Mouse (Mus musculus): ENCODE measurements around the gene Sp9. TPM values are rescaled to one million over a fixed set of nuclear protein-coding genes. Genes with fewer than 3 reads are reported as not detected.

Gene Sp9
- polyA plus RNA-seq, 1 experiment from 2014 or later, result not detected

GRCm38 (mm10) chr2:73280356-73281047 is 8.8 kb downstream of the Sp9 start:
- Histone ChIP-seq H3K9me3 (ENCODE audit: low read length) (no peaks in the 10 kb centered on the region), H3K27me3 (ENCODE audit: insufficient read depth, low read length) (peaks cover 56% of the 10 kb centered on the region), H3K4me1 (ENCODE audit: insufficient read depth, low read length) (peaks cover 20% of the 10 kb centered on the region), H3K4me3 (ENCODE audit: low read length) (peak overlapping the region; percentile 17; the same call in 1 of the 2 replicates), H3K9ac (replicated peaks; ENCODE audit: low read length) (no peak overlapping the region), H3K4me2 (replicated peaks; ENCODE audit: low read depth, low read length) (peak overlapping the region; percentile 10), H3K27ac (ENCODE audit: low read length) (no peak overlapping the region), H3K36me3 (ENCODE audit: insufficient read depth, low read length) (0 out of 2 replicates have a peak, but pooled peaks cover 3% of the 10 kb centered on the region)
- no peak for ATAC-seq (ENCODE audit: low FRiP score, low TSS enrichment)
- WGBS, result 1% methylated on average over 33 of the region's 33 CpGs

- H3K4me1 ChIP-seq (ENCODE audit: insufficient read depth, low read length), result peaks cover 20% of the 10 kb centered on the region
- no peaks in the 10 kb centered on the region for H3K9me3 ChIP-seq (ENCODE audit: low read length)
- H3K27me3 ChIP-seq (ENCODE audit: insufficient read depth, low read length), result peaks cover 51% of the 10 kb centered on the region
- WGBS, result 14% methylated on average over 22 of the region's 22 CpGs
- H3K36me3 ChIP-seq (ENCODE audit: insufficient read depth, low read length), result 0 out of 2 replicates have a peak, but pooled peaks cover 3% of the 10 kb centered on the region
- no peak overlapping the region for H3K9ac ChIP-seq (replicated peaks; ENCODE audit: low read length)
- H3K27ac ChIP-seq (ENCODE audit: low read length), result no peak overlapping the region
- no peak for ATAC-seq (ENCODE audit: low FRiP score, low TSS enrichment)
- peak overlapping the region; percentile 17; the same call in 1 of the 2 replicates for H3K4me3 ChIP-seq (ENCODE audit: low read length)
- peak overlapping the region; percentile 10; the same call in 1 of the 2 replicates for H3K4me2 ChIP-seq (replicated peaks; ENCODE audit: low read depth, low read length)
Measured at GRCm38 (mm10) chr2:73281048-73281661, 9.4 kb downstream of the Sp9 start.

GRCm38 (mm10) chr2:73281707-73282106 is 10.0 kb downstream of the Sp9 start:
- Histone ChIP-seq H3K27ac (ENCODE audit: low read length) (no peak overlapping the region), H3K27me3 (ENCODE audit: insufficient read depth, low read length) (peaks cover 46% of the 10 kb centered on the region), H3K9me3 (ENCODE audit: low read length) (no peaks in the 10 kb centered on the region), H3K36me3 (ENCODE audit: insufficient read depth, low read length) (0 out of 2 replicates have a peak, but pooled peaks cover 3% of the 10 kb centered on the region), H3K9ac (replicated peaks; ENCODE audit: low read length) (no peak overlapping the region), H3K4me3 (ENCODE audit: low read length) (no peak overlapping the region), H3K4me2 (replicated peaks; ENCODE audit: low read depth, low read length) (no peak overlapping the region), H3K4me1 (ENCODE audit: insufficient read depth, low read length) (peaks cover 20% of the 10 kb centered on the region)
- no peak for ATAC-seq (ENCODE audit: low FRiP score, low TSS enrichment)
- WGBS, result 14% methylated on average over 7 of the region's 7 CpGs

- no peak overlapping the region for H3K9ac ChIP-seq (replicated peaks; ENCODE audit: low read length)
- H3K36me3 ChIP-seq (ENCODE audit: insufficient read depth, low read length), result peaks cover 11% of the 10 kb centered on the region; the same call in 1 of the 2 replicates
- peaks cover 5% of the 10 kb centered on the region; the same call in 1 of the 2 replicates for H3K4me1 ChIP-seq (ENCODE audit: insufficient read depth, low read length)
- H3K27ac ChIP-seq (ENCODE audit: low read length), result no peak overlapping the region
- ATAC-seq (ENCODE audit: low FRiP score, low TSS enrichment), result no peak
- no peaks in the 10 kb centered on the region for H3K9me3 ChIP-seq (ENCODE audit: low read length)
- WGBS, result 3% methylated on average over 2 of the region's 2 CpGs
- no peak overlapping the region for H3K4me2 ChIP-seq (replicated peaks; ENCODE audit: low read depth, low read length)
- no peak overlapping the region for H3K4me3 ChIP-seq (ENCODE audit: low read length)
- H3K27me3 ChIP-seq (ENCODE audit: insufficient read depth, low read length), result peaks cover 18% of the 10 kb centered on the region
Measured at GRCm38 (mm10) chr2:73285630-73286029, 13.9 kb downstream of the Sp9 start.

- Histone ChIP-seq H3K27ac (ENCODE audit: low read length) (no peak overlapping the region), H3K9me3 (ENCODE audit: low read length) (no peaks in the 10 kb centered on the region), H3K27me3 (ENCODE audit: insufficient read depth, low read length) (no peaks in the 10 kb centered on the region), H3K4me3 (ENCODE audit: low read length) (no peak overlapping the region), H3K4me1 (ENCODE audit: insufficient read depth, low read length) (no peaks in the 10 kb centered on the region), H3K36me3 (ENCODE audit: insufficient read depth, low read length) (peaks cover 20% of the 10 kb centered on the region; the same call in 1 of the 2 replicates), H3K9ac (replicated peaks; ENCODE audit: low read length) (no peak overlapping the region), H3K4me2 (replicated peaks; ENCODE audit: low read depth, low read length) (no peak overlapping the region)
- 87% methylated on average over 4 of the region's 4 CpGs for WGBS
- no peak for ATAC-seq (ENCODE audit: low FRiP score, low TSS enrichment)
Measured at GRCm38 (mm10) chr2:73291130-73291529, 19.4 kb downstream of the Sp9 start.

- Histone ChIP-seq H3K36me3 (ENCODE audit: insufficient read depth, low read length) (peaks cover 20% of the 10 kb centered on the region; the same call in 1 of the 2 replicates), H3K27me3 (ENCODE audit: insufficient read depth, low read length) (no peaks in the 10 kb centered on the region), H3K9me3 (ENCODE audit: low read length) (no peaks in the 10 kb centered on the region), H3K4me3 (ENCODE audit: low read length) (no peak overlapping the region), H3K9ac (replicated peaks; ENCODE audit: low read length) (no peak overlapping the region), H3K4me2 (replicated peaks; ENCODE audit: low read depth, low read length) (no peak overlapping the region), H3K4me1 (ENCODE audit: insufficient read depth, low read length) (no peaks in the 10 kb centered on the region), H3K27ac (ENCODE audit: low read length) (no peak overlapping the region)
- WGBS, result 80% methylated on average over 7 of the region's 7 CpGs
- no peak for ATAC-seq (ENCODE audit: low FRiP score, low TSS enrichment)
Measured at GRCm38 (mm10) chr2:73295023-73295422, 23.3 kb downstream of the Sp9 start.

- Histone ChIP-seq H3K27me3 (ENCODE audit: insufficient read depth, low read length) (no peaks in the 10 kb centered on the region), H3K27ac (ENCODE audit: low read length) (no peak overlapping the region), H3K9me3 (ENCODE audit: low read length) (no peaks in the 10 kb centered on the region), H3K4me2 (replicated peaks; ENCODE audit: low read depth, low read length) (no peak overlapping the region), H3K4me3 (ENCODE audit: low read length) (no peak overlapping the region), H3K9ac (replicated peaks; ENCODE audit: low read length) (no peak overlapping the region), H3K4me1 (ENCODE audit: insufficient read depth, low read length) (no peaks in the 10 kb centered on the region), H3K36me3 (ENCODE audit: insufficient read depth, low read length) (peaks cover 22% of the 10 kb centered on the region)
- no peak for ATAC-seq (ENCODE audit: low FRiP score, low TSS enrichment)
- 92% methylated on average over 7 of the region's 7 CpGs for WGBS
Measured at GRCm38 (mm10) chr2:73298154-73298553, 26.4 kb downstream of the Sp9 start.

- WGBS, result 89% methylated on average over 3 of the region's 3 CpGs
- no peak for ATAC-seq (ENCODE audit: low FRiP score, low TSS enrichment)
- H3K9ac ChIP-seq (replicated peaks; ENCODE audit: low read length), result no peak overlapping the region
- no peak overlapping the region for H3K27ac ChIP-seq (ENCODE audit: low read length)
- no peaks in the 10 kb centered on the region for H3K9me3 ChIP-seq (ENCODE audit: low read length)
- no peak overlapping the region for H3K4me3 ChIP-seq (ENCODE audit: low read length)
- peaks cover 28% of the 10 kb centered on the region for H3K36me3 ChIP-seq (ENCODE audit: insufficient read depth, low read length)
- H3K4me1 ChIP-seq (ENCODE audit: insufficient read depth, low read length), result no peaks in the 10 kb centered on the region
- no peak overlapping the region for H3K4me2 ChIP-seq (replicated peaks; ENCODE audit: low read depth, low read length)
- H3K27me3 ChIP-seq (ENCODE audit: insufficient read depth, low read length), result no peaks in the 10 kb centered on the region
Measured at GRCm38 (mm10) chr2:73298841-73299240, 27.1 kb downstream of the Sp9 start.

- no peak overlapping the region for H3K27ac ChIP-seq (ENCODE audit: low read length)
- no peaks in the 10 kb centered on the region for H3K27me3 ChIP-seq (ENCODE audit: insufficient read depth, low read length)
- ATAC-seq (ENCODE audit: low FRiP score, low TSS enrichment), result no peak
- H3K9me3 ChIP-seq (ENCODE audit: low read length), result no peaks in the 10 kb centered on the region
- H3K9ac ChIP-seq (replicated peaks; ENCODE audit: low read length), result no peak overlapping the region
- 89% methylated on average over 1 of the region's 1 CpGs for WGBS
- H3K4me2 ChIP-seq (replicated peaks; ENCODE audit: low read depth, low read length), result no peak overlapping the region
- peaks cover 35% of the 10 kb centered on the region for H3K36me3 ChIP-seq (ENCODE audit: insufficient read depth, low read length)
- no peak overlapping the region for H3K4me3 ChIP-seq (ENCODE audit: low read length)
- H3K4me1 ChIP-seq (ENCODE audit: insufficient read depth, low read length), result no peaks in the 10 kb centered on the region
Measured at GRCm38 (mm10) chr2:73301979-73302378, 30.3 kb downstream of the Sp9 start.

GRCm38 (mm10) chr2:73302722-73303121 is 31.0 kb downstream of the Sp9 start:
- Histone ChIP-seq H3K9ac (replicated peaks; ENCODE audit: low read length) (no peak overlapping the region), H3K4me1 (ENCODE audit: insufficient read depth, low read length) (no peaks in the 10 kb centered on the region), H3K27ac (ENCODE audit: low read length) (no peak overlapping the region), H3K9me3 (ENCODE audit: low read length) (no peaks in the 10 kb centered on the region), H3K4me2 (replicated peaks; ENCODE audit: low read depth, low read length) (no peak overlapping the region), H3K4me3 (ENCODE audit: low read length) (no peak overlapping the region), H3K36me3 (ENCODE audit: insufficient read depth, low read length) (peaks cover 40% of the 10 kb centered on the region), H3K27me3 (ENCODE audit: insufficient read depth, low read length) (no peaks in the 10 kb centered on the region)
- ATAC-seq (ENCODE audit: low FRiP score, low TSS enrichment), result no peak
- 95% methylated on average over 9 of the region's 9 CpGs for WGBS
